Mouse (Mus musculus): ENCODE data around the gene Rhoc.
"Not testable (repeated sequence)": the region's sequence is repeated elsewhere in the genome, so short reads cannot be mapped to it uniquely, and the experiment has no call there.

Rhoc gene

GRCm38 (mm10) chr3:104785284-104785683, 2.9 kb upstream of the Rhoc start:
- no peak for DNase-seq (ENCODE audit: low spot score)

- peak; percentile 86 for DNase-seq (ENCODE audit: low spot score)
Observed at GRCm38 (mm10) chr3:104788561-104789311, 561 bp downstream of the Rhoc start.

- no peak for DNase-seq (ENCODE audit: low spot score)
Observed at GRCm38 (mm10) chr3:104789312-104789605, 1.1 kb downstream of the Rhoc start.

GRCm38 (mm10) chr3:104789822-104790221, 1.6 kb downstream of the Rhoc start:
- peak; percentile 54 for DNase-seq (ENCODE audit: low spot score)

- DNase-seq (ENCODE audit: low spot score): peak; percentile 51
Observed at GRCm38 (mm10) chr3:104790401-104790937, 2.3 kb downstream of the Rhoc start.

- DNase-seq (ENCODE audit: low spot score): no peak
Observed at GRCm38 (mm10) chr3:104791017-104791416, 2.8 kb downstream of the Rhoc start.

GRCm38 (mm10) chr3:104791671-104792070, 3.5 kb downstream of the Rhoc start:
- DNase-seq (ENCODE audit: low spot score): no peak

- DNase-seq (ENCODE audit: low spot score): no peak
Observed at GRCm38 (mm10) chr3:104792360-104793270, 4.4 kb downstream of the Rhoc start.

- DNase-seq (ENCODE audit: low spot score): peak; percentile 77
Observed at GRCm38 (mm10) chr3:104793871-104794828, 6.0 kb downstream of the Rhoc start.

GRCm38 (mm10) chr3:104794953-104795470, 6.8 kb downstream of the Rhoc start:
- no peak for DNase-seq (ENCODE audit: low spot score)

GRCm38 (mm10) chr3:104795661-104796340, 7.6 kb downstream of the Rhoc start:
- DNase-seq (ENCODE audit: low spot score): no peak

GRCm38 (mm10) chr3:104796430-104797082, 8.4 kb downstream of the Rhoc start:
- DNase-seq (ENCODE audit: low spot score): no peak

GRCm38 (mm10) chr3:104800681-104801080, 12.5 kb downstream of the Rhoc start:
- no peak for DNase-seq (ENCODE audit: low spot score)

GRCm38 (mm10) chr3:104801481-104801880, 13.3 kb downstream of the Rhoc start:
- DNase-seq (ENCODE audit: low spot score): no peak

- no peak for DNase-seq (ENCODE audit: low spot score)
Observed at GRCm38 (mm10) chr3:104804312-104804711, 16.1 kb downstream of the Rhoc start.

GRCm38 (mm10) chr3:104805539-104805938, 17.4 kb downstream of the Rhoc start:
- no peak for DNase-seq (ENCODE audit: low spot score)

- DNase-seq (ENCODE audit: low spot score): no peak
Observed at GRCm38 (mm10) chr3:104811752-104812151, 23.6 kb downstream of the Rhoc start.

GRCm38 (mm10) chr3:104812254-104812653, 24.1 kb downstream of the Rhoc start:
- no peak for DNase-seq (ENCODE audit: low spot score)

GRCm38 (mm10) chr3:104813227-104813626, 25.1 kb downstream of the Rhoc start:
- DNase-seq (ENCODE audit: low spot score): not testable (repeated sequence)

GRCm38 (mm10) chr3:104814746-104815145, 26.6 kb downstream of the Rhoc start:
- no peak for DNase-seq (ENCODE audit: low spot score)
